Mouse (Mus musculus) heart, embryonic 13.5 days (tissue): ENCODE data around the gene Mfap3l. TPM values are rescaled to one million over a fixed set of nuclear protein-coding genes. Genes with fewer than 3 reads are reported as not detected.
"Not testable (repeated sequence)": the region's sequence is repeated elsewhere in the genome, so short reads cannot be mapped to it uniquely, and the experiment has no call there.

Experiments used
- ATAC-seq: fragments of 200-750 bp; cut with Nextera tagmentation; 2 replicates; pipeline ENCODE4 v1.8.0; 2017; ENCODE audit warnings: moderate TSS enrichment; ENCODE audit not compliant: insufficient number of reproducible peaks, low FRiP score, low TSS enrichment; ENCODE audit errors: extremely low read depth
- H3K27ac ChIP-seq: fragments of 300-500 bp; sonication (generic); replicated peaks from 2 replicates; pipeline ENCODE4 v1.5.1; 2015; ENCODE audit warnings: moderate library complexity, mild to moderate bottlenecking, inconsistent platforms
- H3K27me3 ChIP-seq: fragments of 300-500 bp; sonication (generic); replicated peaks from 2 replicates; pipeline ENCODE4 v1.6.1; 2015; ENCODE audit warnings: mild to moderate bottlenecking, inconsistent platforms
- H3K36me3 ChIP-seq: fragments of 300-500 bp; sonication (generic); 2 replicates; pipeline ENCODE4 v1.6.1; 2015; ENCODE audit warnings: mild to moderate bottlenecking, inconsistent platforms
- H3K4me1 ChIP-seq: fragments of 300-500 bp; sonication (generic); 2 replicates; pipeline ENCODE4 v1.6.1; 2015; ENCODE audit warnings: inconsistent platforms
- H3K4me2 ChIP-seq: fragments of 300-500 bp; sonication (generic); 2 replicates; pipeline ENCODE4 v1.6.1; 2015; ENCODE audit warnings: inconsistent platforms, mild to moderate bottlenecking, moderate library complexity
- H3K4me3 ChIP-seq: fragments of 300-500 bp; sonication (generic); 2 replicates; pipeline ENCODE4 v1.5.1; 2015; ENCODE audit warnings: moderate library complexity, mild to moderate bottlenecking, inconsistent platforms
- H3K9ac ChIP-seq: fragments of 300-500 bp; sonication (generic); 2 replicates; pipeline ENCODE4 v1.6.1; 2015; ENCODE audit warnings: inconsistent platforms, mild to moderate bottlenecking, moderate library complexity
- H3K9me3 ChIP-seq: fragments of 300-500 bp; sonication (generic); 2 replicates; pipeline ENCODE4 v1.6.1; 2016; ENCODE audit warnings: inconsistent platforms
- WGBS: fragments of 180-500 bp; shearing (Covaris S2); methylation state at CpG from one replicate; pipeline ENCODE4 v1.1.7; 2015; ENCODE audit warnings: mixed read lengths; 5-methylcytosine and 5-hydroxymethylcytosine counted together
- polyA plus RNA-seq: library from polyadenylated mRNA; unstranded; fragments of >200 nt; fragmentation: Nextera tagmentation; extraction: Ambion mirVana; gene quantifications from 2 replicates; pipeline ENCODE4 v1.2.1, GENCODE M21; 2015

Gene Mfap3l
- polyA plus RNA-seq, 1 experiment from 2014 or later, result 0.64 TPM

- H3K4me1 ChIP-seq, result no peaks in the 10 kb centered on the region
- WGBS, result 66% methylated on average over 6 of the region's 6 CpGs
- no peak overlapping the region for H3K4me3 ChIP-seq
- H3K9ac ChIP-seq, result no peak overlapping the region
- no peaks in the 10 kb centered on the region for H3K36me3 ChIP-seq
- no peak overlapping the region for H3K4me2 ChIP-seq
- no peaks in the 10 kb centered on the region for H3K9me3 ChIP-seq
- no peak overlapping the region for H3K27ac ChIP-seq
- ATAC-seq, result no peak
- no peaks in the 10 kb centered on the region for H3K27me3 ChIP-seq
Observed at GRCm38 (mm10) chr8:60657425-60658113, 24.9 kb downstream of the Mfap3l start.

DNA sequence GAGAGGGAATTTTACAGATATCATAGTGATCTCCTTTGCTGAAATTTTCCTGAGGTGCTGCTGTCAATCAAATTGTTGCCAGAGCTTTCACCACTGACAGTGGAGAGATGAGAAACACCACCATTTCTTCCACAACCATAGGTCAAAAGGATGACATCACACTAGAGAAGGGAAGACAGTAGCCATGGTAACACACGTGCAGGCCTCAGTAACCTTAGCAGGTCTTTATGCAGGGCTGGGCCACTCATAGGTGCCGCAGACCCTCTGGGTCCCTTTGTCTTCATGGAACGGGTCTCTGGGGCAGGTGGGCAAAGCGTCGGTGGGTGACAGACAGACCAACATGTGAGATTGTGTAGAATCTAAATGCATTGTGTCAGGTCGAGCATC is 25.5 kb downstream of the Mfap3l start:
- Histone ChIP-seq H3K27me3 (no peaks in the 10 kb centered on the region), H3K9ac (no peak overlapping the region), H3K4me1 (no peaks in the 10 kb centered on the region), H3K4me3 (no peak overlapping the region), H3K4me2 (no peak overlapping the region), H3K36me3 (no peaks in the 10 kb centered on the region), H3K9me3 (no peaks in the 10 kb centered on the region), H3K27ac (no peak overlapping the region)
- ATAC-seq, result no peak
- WGBS, result 81% methylated on average over 6 of the region's 6 CpGs

DNA sequence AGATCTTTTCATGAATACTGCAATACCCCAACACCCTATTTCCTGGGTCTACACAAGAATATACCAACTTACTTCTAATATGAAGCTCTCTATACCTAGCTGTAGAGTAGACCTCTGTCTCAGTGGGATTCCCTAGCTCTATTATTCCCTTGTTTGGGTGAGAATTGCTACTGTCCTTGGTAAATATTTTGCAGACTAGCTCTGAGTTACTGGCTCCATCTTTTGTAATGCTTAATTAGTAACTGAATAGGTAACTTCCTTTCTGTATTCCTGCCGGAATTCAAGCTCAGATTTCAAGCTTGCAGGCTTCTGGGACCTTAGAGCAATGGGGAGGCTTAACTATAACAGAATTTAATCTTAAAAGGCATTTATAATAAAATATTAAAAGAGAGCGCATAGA is 26.1 kb downstream of the Mfap3l start:
- WGBS, result 77% methylated on average over 2 of the region's 2 CpGs
- H3K27ac ChIP-seq, H3K4me2 ChIP-seq, H3K4me3 ChIP-seq, H3K36me3 ChIP-seq, H3K4me1 ChIP-seq, H3K9me3 ChIP-seq, H3K27me3 ChIP-seq, ATAC-seq, H3K9ac ChIP-seq: not testable (repeated sequence)

- Histone ChIP-seq H3K27me3 (no peaks in the 10 kb centered on the region), H3K9ac (no peak overlapping the region), H3K4me1 (no peaks in the 10 kb centered on the region), H3K36me3 (no peaks in the 10 kb centered on the region), H3K27ac (no peak overlapping the region), H3K4me2 (no peak overlapping the region), H3K4me3 (no peak overlapping the region), H3K9me3 (no peaks in the 10 kb centered on the region)
- WGBS, result 84% methylated on average over 8 of the region's 8 CpGs
- no peak for ATAC-seq
Observed at GRCm38 (mm10) chr8:60659721-60660120, 27.1 kb downstream of the Mfap3l start.

- ATAC-seq, result no peak
- Histone ChIP-seq H3K36me3 (no peaks in the 10 kb centered on the region), H3K9ac (no peak overlapping the region), H3K4me1 (no peaks in the 10 kb centered on the region), H3K27me3 (no peaks in the 10 kb centered on the region), H3K4me3 (no peak overlapping the region), H3K9me3 (no peaks in the 10 kb centered on the region), H3K27ac (no peak overlapping the region), H3K4me2 (no peak overlapping the region)
- WGBS, result 91% methylated on average over 2 of the region's 2 CpGs
Observed at GRCm38 (mm10) chr8:60661191-60661590, 28.6 kb downstream of the Mfap3l start.

DNA sequence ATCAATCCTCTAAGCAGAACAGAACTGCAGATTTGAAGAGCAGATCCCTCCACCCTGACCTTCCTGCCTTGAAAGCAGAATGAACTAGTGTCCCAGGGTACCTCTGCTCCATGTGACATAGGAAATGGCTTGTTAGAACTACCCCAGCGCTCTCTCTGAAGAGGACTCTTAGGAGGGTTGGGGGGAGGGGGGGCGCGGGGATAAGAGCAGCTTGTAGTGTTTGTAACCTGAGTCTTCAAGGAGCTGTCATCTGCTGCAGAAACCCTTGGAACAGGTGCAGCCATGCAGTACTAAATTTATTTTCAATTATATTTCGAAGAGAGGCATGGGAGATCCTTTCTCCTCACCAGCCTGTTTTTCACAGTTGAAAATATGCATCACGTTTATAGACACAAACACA is 30.9 kb downstream of the Mfap3l start:
- Histone ChIP-seq H3K27ac (no peak overlapping the region), H3K4me1 (no peaks in the 10 kb centered on the region), H3K9me3 (no peaks in the 10 kb centered on the region), H3K4me2 (no peak overlapping the region), H3K36me3 (no peaks in the 10 kb centered on the region), H3K27me3 (no peaks in the 10 kb centered on the region), H3K4me3 (no peak overlapping the region), H3K9ac (no peak overlapping the region)
- 52% methylated on average over 5 of the region's 5 CpGs for WGBS
- no peak for ATAC-seq

GRCm38 (mm10) chr8:60665821-60666220 is 33.2 kb downstream of the Mfap3l start:
- H3K4me1 ChIP-seq, result no peaks in the 10 kb centered on the region
- H3K9me3 ChIP-seq, result no peaks in the 10 kb centered on the region
- 77% methylated on average over 4 of the region's 4 CpGs for WGBS
- H3K27ac ChIP-seq, result no peak overlapping the region
- no peak overlapping the region for H3K4me3 ChIP-seq
- H3K27me3 ChIP-seq, result no peaks in the 10 kb centered on the region
- H3K9ac ChIP-seq, result no peak overlapping the region
- H3K4me2 ChIP-seq, result no peak overlapping the region
- ATAC-seq, result no peak
- H3K36me3 ChIP-seq, result no peaks in the 10 kb centered on the region

DNA sequence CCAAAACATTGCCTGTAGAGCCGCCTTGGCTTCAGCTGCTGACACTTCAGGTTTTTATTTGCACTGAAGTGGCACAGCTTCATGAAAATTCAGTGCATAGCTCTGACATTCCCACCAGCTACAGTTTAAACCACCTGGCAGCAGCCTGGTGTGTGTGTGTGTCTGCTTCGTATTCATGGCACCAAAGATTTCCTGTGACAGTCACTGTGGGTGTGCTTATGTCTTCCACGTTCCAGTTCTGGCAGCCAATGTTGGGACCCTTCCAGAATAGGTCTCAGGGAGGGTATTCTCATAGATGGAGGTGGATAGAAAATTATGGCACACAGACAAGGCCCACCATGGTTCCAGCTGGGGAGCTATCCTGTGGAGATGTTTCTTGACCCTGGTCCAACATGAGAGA is 34.2 kb downstream of the Mfap3l start:
- Histone ChIP-seq H3K27ac (no peak overlapping the region), H3K27me3 (no peaks in the 10 kb centered on the region), H3K4me2 (no peak overlapping the region), H3K36me3 (no peaks in the 10 kb centered on the region), H3K4me3 (no peak overlapping the region), H3K9me3 (no peaks in the 10 kb centered on the region), H3K4me1 (no peaks in the 10 kb centered on the region), H3K9ac (no peak overlapping the region)
- no peak for ATAC-seq
- 70% methylated on average over 3 of the region's 3 CpGs for whole genome bisulfite sequencing

GRCm38 (mm10) chr8:60678590-60678989 is 46.0 kb downstream of the Mfap3l start:
- no peaks in the 10 kb centered on the region for H3K4me1 ChIP-seq
- H3K9ac ChIP-seq, result no peak overlapping the region
- H3K27ac ChIP-seq, result no peak overlapping the region
- 71% methylated on average over 6 of the region's 6 CpGs for WGBS
- ATAC-seq, result no peak
- H3K4me3 ChIP-seq, result no peak overlapping the region
- H3K4me2 ChIP-seq, result no peak overlapping the region
- no peaks in the 10 kb centered on the region for H3K9me3 ChIP-seq
- H3K36me3 ChIP-seq, result no peaks in the 10 kb centered on the region
- no peaks in the 10 kb centered on the region for H3K27me3 ChIP-seq

- no peak overlapping the region for H3K9ac ChIP-seq
- no peak overlapping the region for H3K27ac ChIP-seq
- no peak overlapping the region for H3K4me2 ChIP-seq
- no peaks in the 10 kb centered on the region for H3K9me3 ChIP-seq
- H3K36me3 ChIP-seq, result no peaks in the 10 kb centered on the region
- H3K4me1 ChIP-seq, result no peaks in the 10 kb centered on the region
- H3K4me3 ChIP-seq, result no peak overlapping the region
- no peak for ATAC-seq
- 76% methylated on average over 4 of the region's 4 CpGs for WGBS
- H3K27me3 ChIP-seq, result no peaks in the 10 kb centered on the region
Observed at GRCm38 (mm10) chr8:60681811-60682210, 49.2 kb downstream of the Mfap3l start.

DNA sequence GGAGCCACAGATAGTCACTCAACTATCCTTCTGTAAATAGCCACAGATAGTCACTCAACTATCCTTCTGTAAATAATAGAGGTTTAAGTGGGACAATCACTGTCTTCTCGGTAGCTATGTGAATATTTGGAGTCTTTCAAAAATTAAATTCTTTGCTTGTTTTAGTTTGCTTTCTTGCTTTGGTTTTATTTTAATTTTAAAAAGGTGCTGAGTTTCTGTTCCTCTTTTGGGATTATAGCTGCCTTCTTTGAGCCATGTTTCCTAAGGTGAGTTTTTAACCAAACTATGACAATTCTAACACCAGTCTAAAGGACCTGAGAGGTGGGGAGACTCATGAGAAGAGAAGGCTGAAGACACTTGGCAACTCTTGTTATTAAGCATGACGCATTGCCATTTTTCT is 49.7 kb downstream of the Mfap3l start:
- H3K27ac ChIP-seq, result no peak overlapping the region
- no peaks in the 10 kb centered on the region for H3K9me3 ChIP-seq
- WGBS, result 80% methylated on average over 2 of the region's 2 CpGs
- no peaks in the 10 kb centered on the region for H3K36me3 ChIP-seq
- H3K9ac ChIP-seq, result no peak overlapping the region
- H3K4me2 ChIP-seq, result no peak overlapping the region
- ATAC-seq, result no peak
- no peaks in the 10 kb centered on the region for H3K4me1 ChIP-seq
- H3K4me3 ChIP-seq, result no peak overlapping the region
- no peaks in the 10 kb centered on the region for H3K27me3 ChIP-seq

DNA sequence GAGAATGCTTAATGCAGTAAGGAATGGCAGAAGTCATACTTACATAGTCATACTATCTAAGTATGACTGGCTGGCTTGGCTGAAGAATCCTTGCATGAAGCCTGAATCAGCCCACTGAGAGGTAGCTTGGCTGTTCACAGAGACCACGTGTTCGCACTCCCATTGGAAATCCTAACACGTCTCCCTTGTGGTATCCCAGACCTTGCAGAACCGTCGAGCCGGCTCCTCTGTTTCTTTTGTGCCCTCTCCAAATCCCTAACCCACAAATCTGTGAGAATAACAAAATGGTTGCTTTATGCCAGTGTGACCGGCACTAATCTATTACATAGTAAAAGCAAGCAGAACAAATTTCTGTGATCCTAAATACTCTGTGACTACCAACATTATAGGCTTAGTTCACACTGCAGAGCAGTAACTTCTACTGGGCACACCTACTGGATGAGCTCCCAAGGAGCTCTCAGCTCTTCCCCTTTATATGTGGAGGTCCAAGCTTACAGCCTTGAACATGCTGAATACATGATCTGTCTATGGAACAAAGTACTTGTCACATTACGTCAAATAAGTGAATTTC is 79.0 kb downstream of the Mfap3l start:
- 82% methylated on average over 8 of the region's 8 CpGs for WGBS
- Histone ChIP-seq H3K27me3 (no peaks in the 10 kb centered on the region), H3K27ac (no peak overlapping the region), H3K9me3 (no peaks in the 10 kb centered on the region), H3K9ac (no peak overlapping the region), H3K4me2 (no peak overlapping the region), H3K4me3 (no peak overlapping the region), H3K36me3 (no peaks in the 10 kb centered on the region), H3K4me1 (no peaks in the 10 kb centered on the region)
- no peak for ATAC-seq
